Mouse (Mus musculus): ENCODE results near the gene Aars2. TPM values are rescaled to one million over a fixed set of nuclear protein-coding genes. Genes with fewer than 3 reads are reported as not detected.

Aars2 gene
- polyA plus RNA-seq, 1 experiment: 10.2 TPM

DNA sequence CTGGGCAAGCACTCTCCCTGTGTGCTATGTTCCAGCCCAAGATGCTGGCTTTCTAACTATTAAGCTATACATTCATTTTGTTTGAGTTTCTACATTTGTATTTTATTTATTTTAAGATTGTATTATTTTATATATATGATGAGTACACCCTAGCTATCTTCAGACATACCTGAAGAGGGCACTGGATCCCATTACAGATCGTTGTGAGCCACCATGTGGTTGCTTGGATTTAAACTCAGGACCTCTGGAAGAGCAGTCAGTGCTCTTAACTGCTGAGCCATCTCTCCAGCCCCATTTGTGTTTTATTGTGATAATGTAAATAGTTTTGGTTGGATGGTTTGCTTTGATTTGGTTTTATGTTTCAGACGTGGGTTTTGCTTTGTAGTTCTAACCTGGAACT lies 7.1 kb upstream of the Aars2 start:
- DNase-seq (ENCODE audit: low spot score): no peak

DNA sequence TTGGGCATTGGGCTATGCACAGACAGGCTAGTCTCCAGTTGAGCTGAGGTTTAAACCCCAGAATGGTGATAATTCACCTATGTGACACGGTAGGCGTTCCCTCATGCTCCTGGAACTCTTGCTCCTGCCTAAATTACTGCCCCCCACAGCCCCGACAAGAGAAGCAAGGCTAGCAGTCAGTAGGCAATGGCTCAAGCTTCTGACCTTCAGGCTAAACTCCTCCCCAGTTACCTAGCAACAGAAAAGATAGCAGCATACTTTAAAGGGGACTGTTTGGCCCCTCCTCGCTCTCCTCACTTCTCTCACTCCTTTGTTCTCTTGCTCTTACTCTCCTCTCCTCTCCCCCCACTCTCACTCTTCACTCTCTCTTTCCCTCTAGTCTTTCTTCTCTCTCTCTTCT lies 5.7 kb upstream of the Aars2 start:
- no peak for DNase-seq (ENCODE audit: low spot score)

GRCm38 (mm10) chr17:45502324-45502723 lies 4.3 kb upstream of the Aars2 start:
- no peak for DNase-seq (ENCODE audit: low spot score)

GRCm38 (mm10) chr17:45503301-45503973 lies 3.2 kb upstream of the Aars2 start:
- DNase-seq (ENCODE audit: low spot score): no peak

GRCm38 (mm10) chr17:45505941-45506465 lies 638 bp upstream of the Aars2 start:
- DNase-seq (ENCODE audit: low spot score): no peak

- DNase-seq (ENCODE audit: low spot score): no peak
Observed at GRCm38 (mm10) chr17:45510871-45511270, 4.2 kb downstream of the Aars2 start.

DNA sequence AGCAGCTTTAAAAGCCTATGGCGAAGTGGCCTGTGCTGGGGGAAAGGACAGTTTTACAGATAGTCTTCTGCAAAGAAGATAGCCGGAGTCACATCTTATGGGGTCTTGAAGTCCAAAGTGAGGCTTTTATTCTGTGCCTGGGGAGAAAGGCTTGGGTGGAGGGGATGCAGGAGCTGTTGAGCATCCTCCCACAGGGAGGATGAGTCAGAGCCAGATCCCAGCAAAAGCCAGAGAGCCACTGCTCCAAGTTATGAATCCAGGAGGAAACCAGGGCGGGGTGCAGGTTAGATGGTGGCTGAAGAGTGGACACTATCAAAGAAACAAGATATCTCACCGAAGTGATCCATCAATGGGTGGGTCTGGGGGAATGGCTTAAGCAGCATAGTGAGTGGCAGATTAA lies 5.1 kb downstream of the Aars2 start:
- no peak for DNase-seq (ENCODE audit: low spot score)

GRCm38 (mm10) chr17:45515204-45515726 lies 8.6 kb downstream of the Aars2 start:
- no peak for DNase-seq (ENCODE audit: low spot score)

GRCm38 (mm10) chr17:45515806-45516205 lies 9.2 kb downstream of the Aars2 start:
- DNase-seq (ENCODE audit: low spot score): no peak

DNA sequence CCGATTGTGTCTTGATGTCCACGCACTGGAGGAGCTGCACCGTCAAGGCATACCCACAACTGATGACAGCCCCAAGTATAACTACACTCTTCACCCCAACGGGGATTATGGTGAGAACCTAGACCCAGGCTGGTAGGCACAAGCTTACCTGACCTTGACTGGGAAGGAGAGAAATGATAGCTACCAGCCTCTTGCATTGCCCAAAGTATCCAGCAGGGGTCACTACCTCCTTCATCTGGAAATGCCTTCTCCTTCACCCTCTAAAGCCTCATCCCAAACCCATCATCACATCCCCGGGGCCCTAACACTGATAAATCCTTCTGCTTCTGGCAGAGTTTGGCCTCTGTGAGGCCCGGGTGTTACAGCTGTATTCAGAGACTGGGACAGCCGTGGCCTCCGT lies 9.8 kb downstream of the Aars2 start:
- peak; percentile 48 for DNase-seq (ENCODE audit: low spot score)

DNA sequence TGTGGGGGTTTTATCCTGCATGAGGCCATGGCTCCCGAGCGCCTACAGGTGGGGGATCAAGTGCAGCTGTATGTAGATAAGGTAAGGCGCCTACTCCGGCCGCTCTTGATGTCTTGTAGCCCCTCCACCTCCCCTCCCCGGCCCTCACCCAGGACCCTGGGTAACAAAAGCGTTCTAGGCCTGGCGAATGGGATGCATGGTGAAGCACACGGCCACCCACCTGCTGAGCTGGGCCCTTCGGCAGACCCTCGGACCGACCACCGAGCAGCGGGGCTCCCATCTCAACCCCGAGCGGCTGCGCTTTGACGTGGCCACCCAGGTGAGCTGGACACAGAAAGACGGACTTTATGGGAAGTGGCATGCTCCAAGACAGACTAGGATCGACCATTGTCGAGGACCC lies 10.5 kb downstream of the Aars2 start:
- DNase-seq (ENCODE audit: low spot score): no peak

DNA sequence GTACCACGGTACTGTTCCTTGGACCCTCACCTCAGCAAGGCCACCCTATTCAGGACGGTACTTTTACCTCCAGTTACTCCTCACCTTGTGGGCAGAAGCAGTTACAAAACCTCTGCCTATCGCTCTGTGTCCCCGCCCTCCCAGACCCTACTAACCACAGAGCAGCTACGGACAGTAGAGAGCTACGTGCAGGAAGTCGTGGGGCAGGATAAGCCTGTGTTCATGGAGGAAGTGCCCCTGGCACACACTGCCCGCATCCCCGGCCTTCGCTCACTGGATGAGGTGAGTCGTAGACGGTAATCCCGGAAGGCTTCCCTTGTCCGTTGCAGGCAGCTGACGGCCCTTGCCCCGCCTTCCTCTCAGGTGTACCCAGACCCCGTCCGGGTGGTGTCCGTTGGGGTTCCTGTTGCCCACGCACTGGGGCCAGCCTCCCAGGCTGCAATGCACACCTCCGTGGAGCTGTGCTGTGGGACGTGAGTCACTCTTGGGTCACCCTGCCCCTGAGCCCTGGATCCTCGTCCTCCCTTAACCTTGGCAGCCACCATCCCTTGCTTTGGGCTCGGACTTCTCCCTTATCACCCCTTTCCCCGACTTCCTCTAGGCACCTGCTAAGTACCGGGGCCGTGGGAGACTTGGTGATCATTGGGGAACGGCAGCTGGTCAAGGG lies 11.0 kb downstream of the Aars2 start:
- no peak for DNase-seq (ENCODE audit: low spot score)

DNA sequence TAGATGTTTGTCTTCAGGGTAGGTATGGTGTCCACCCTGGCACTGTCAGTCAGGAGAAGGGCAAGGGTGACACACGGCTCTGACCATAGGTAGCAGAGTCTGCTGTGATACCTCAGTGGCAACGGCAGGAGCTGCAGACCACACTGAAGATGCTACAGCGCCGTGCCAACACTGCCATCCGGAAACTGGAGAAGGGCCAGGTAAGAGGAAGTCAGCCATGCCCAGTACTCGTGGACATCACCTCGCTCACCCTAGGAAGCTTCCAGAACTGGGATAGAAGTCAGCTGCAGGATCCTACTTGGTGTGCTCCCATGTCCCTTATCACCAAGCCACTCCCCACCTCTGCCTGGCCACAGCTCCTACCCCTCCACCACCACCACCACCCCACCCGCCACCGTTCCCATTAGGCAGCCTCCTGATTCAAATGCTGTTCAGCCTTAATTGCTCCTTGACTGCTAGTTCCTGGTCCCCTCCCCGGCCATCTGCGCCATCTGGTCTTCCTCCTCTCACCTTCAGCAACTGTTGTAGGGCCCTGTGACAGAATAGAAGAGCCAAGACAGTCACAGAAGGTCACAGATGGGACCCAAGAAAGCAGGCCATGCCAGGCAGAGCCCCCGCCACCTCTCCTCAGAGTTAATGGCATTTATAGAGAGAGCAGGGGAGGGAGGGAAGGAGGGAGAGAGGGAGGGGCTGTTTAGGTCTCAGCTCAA lies 12.3 kb downstream of the Aars2 start:
- DNase-seq (ENCODE audit: low spot score): no peak

- DNase-seq (ENCODE audit: low spot score): no peak
Observed at GRCm38 (mm10) chr17:45520136-45520535, 13.5 kb downstream of the Aars2 start.

DNA sequence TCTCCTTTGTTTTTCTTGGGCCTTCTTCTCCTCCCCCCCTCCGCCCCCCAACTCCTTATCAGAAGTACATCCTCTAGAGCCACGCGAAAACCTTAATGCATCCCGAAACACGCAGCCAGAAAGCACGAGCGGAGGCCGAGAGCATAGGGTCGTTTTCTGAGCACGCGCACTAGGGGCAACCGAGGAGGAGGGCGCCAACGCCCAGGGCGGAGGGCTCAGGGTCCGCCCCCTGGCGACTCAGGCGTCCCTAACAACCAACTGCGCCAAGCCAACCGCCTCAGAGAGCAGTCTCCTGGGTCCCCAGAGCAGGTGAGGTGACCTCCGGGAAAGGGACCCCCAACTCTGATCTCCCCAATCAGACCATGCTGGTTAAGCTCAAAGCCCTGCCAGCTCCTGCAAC lies 16.6 kb downstream of the Aars2 start, which contains the start of gene Tcte1:
TSS of gene Tcte1 (plus strand) at position 172 of the 400 bp plus-strand sequence.
- no peak for DNase-seq (ENCODE audit: low spot score)

DNA sequence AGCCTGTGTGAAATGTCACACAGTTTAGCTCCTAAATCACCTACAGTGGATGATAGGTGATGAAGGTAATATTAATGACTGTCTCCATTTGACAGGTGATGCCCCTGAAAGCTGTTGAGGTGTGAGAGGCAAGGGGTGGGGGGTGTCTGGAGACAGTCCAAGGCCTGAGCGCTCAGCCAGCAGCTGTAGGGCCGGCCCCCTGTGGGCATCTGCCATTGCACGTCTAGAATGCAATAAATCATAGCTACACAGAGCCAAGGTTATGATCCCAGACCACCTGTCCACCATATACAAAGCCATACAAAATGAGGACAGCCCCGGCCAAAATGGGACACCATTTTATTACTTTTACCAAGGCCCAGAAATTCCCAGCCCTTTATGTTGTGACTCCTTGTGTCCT lies 18.3 kb downstream of the Aars2 start:
- no peak for DNase-seq (ENCODE audit: low spot score)

DNA sequence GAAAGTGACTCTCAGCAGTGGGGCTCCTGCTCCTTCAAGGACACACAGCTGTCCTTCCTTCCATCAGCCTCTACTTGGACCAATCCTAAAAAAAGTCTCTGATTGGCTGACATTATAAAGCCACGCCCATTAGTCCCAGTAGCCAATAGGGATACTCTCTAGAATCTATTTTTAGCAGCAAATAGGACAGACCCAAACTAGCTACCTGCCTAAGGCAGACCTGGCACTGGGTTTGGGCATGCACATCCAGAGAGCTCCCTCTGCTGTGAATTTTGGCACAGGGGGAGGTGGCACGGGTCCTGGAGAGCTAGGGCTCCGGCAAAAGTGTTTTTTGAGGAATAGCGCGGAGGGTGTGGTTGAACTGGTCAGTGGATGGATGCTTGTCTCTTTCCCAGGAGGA lies 19.9 kb downstream of the Aars2 start:
- DNase-seq (ENCODE audit: low spot score): no peak

- no peak for DNase-seq (ENCODE audit: low spot score)
Observed at GRCm38 (mm10) chr17:45530346-45530782, 23.7 kb downstream of the Aars2 start.

DNA sequence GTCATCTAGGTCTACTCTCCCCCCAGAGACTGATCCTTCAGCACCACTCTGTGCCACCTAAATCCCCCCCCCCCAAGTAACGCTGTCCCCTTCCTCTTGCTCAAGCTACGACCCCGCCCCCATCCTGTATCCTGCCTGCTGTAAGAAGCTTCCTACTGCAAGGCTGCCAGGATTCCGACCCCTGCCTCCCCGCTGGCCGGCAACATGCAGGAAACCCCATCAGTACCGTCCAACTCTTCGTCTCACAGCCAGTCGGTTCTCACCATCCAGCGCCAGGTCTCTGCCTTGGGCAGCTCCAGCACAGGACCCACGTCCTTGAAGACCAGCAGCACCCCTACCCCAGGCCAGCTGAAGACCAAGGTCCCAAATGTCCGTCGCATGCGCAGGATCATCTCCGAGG lies 26.3 kb downstream of the Aars2 start:
- no peak for DNase-seq (ENCODE audit: low spot score)

DNA sequence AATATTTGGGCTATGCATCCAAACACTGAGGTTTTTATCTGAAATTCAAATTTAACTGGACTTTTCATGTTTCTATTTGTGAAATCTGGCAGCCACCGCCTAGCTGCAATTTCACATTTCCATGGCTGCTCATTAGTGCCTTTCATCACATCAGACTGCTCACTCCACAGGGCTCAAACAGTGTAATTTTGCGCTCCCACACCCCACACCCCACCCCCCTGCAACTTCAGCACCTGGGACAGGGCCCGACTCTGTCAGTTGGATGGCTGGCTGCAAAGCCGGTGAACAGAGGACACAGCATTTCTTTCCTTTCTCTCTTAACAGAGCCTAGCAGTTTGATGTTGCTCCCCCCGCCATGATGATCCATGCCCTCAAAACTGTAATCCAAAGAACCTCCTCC lies 29.6 kb downstream of the Aars2 start:
- no peak for DNase-seq (ENCODE audit: low spot score)

DNA sequence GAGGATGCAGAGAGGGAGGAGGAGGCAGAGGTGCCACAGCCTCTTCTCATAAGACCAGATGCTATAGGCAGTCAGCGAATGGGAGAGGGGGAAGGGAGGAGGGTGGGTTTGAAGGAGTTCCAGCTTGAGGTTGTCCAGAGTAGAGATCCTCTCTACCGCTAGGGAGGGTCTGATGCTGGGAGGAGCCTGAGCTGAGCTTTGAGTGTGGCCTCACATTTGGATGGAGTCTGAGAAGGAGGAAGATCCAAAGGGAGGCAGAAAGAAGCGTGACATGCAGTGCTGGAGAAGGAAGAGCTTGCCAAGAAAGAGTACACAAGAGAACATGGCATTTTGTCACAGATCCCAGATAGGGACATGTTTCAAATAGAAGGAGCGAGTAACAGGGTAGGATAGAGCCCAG lies 31.8 kb downstream of the Aars2 start:
- no peak for DNase-seq (ENCODE audit: low spot score)

GRCm38 (mm10) chr17:45539664-45540063 lies 33.0 kb downstream of the Aars2 start:
- no peak for DNase-seq (ENCODE audit: low spot score)
